Mouse (Mus musculus) stomach, embryonic 14.5 days (tissue): ENCODE measurements around the gene Ryr3. TPM values are rescaled to one million over a fixed set of nuclear protein-coding genes. Genes with fewer than 3 reads are reported as not detected.

Source experiments
- ATAC-seq: fragments of 200-750 bp; cut with Nextera tagmentation; 2 replicates; pipeline ENCODE4 v1.8.0; 2017; ENCODE audit warnings: low read depth, moderate TSS enrichment; ENCODE audit not compliant: insufficient number of reproducible peaks, insufficient read depth, low FRiP score
- H3K27ac ChIP-seq: fragments of 300-500 bp; sonication (generic); 2 replicates; pipeline ENCODE4 v1.5.1; 2014; ENCODE audit warnings: mild to moderate bottlenecking, low read length, moderate library complexity, mixed read lengths
- H3K27me3 ChIP-seq: fragments of 300-500 bp; sonication (generic); 2 replicates; pipeline ENCODE4 v1.6.1; 2014; ENCODE audit warnings: low read length, control low read depth, mixed read lengths; ENCODE audit not compliant: control insufficient read depth, insufficient read depth
- H3K36me3 ChIP-seq: fragments of 300-500 bp; sonication (generic); 2 replicates; pipeline ENCODE4 v1.6.1; 2014; ENCODE audit warnings: mild to moderate bottlenecking, control low read depth, low read length, moderate library complexity, mixed read lengths; ENCODE audit not compliant: control insufficient read depth, insufficient read depth
- H3K4me1 ChIP-seq: fragments of 300-500 bp; sonication (generic); 2 replicates; pipeline ENCODE4 v1.6.1; 2014; ENCODE audit warnings: low read length, control low read depth, mixed read lengths; ENCODE audit not compliant: control insufficient read depth, insufficient read depth
- H3K4me2 ChIP-seq: fragments of 300-500 bp; sonication (generic); replicated peaks from 2 replicates; pipeline ENCODE4 v1.6.1; 2014; ENCODE audit warnings: low read depth, low read length, control low read depth
- H3K4me3 ChIP-seq: fragments of 300-500 bp; sonication (generic); 2 replicates; pipeline ENCODE4 v1.5.1; 2014; ENCODE audit warnings: low read depth, low read length, control low read depth
- H3K9ac ChIP-seq: fragments of 300-500 bp; sonication (generic); replicated peaks from 2 replicates; pipeline ENCODE4 v1.6.1; 2014; ENCODE audit warnings: low read depth, mild to moderate bottlenecking, control low read depth, low read length, moderate library complexity, mixed read lengths
- H3K9me3 ChIP-seq: fragments of 300-500 bp; sonication (generic); 2 replicates; pipeline ENCODE4 v1.6.1; 2016; ENCODE audit warnings: low read depth, low read length, control low read depth; ENCODE audit not compliant: control insufficient read depth
- WGBS: fragments of 180-500 bp; shearing (Covaris S2); extraction: QIAGEN DNeasy Blood & Tissue Kit; methylation state at CpG from one replicate; pipeline ENCODE4 v1.1.7; 2014; 5-methylcytosine and 5-hydroxymethylcytosine counted together
- microRNA-seq: library from miRNA; unstranded; fragments of <30 nt; microRNA quantifications from one replicate; pipeline ENCODE4, GENCODE M21; 2016
- polyA plus RNA-seq: library from polyadenylated mRNA; unstranded; fragments of >200 nt; fragmentation: Nextera tagmentation; extraction: Ambion mirVana; gene quantifications from 2 replicates; pipeline ENCODE4 v1.2.1, GENCODE M21; 2014

Ryr3 gene
- polyA plus RNA-seq, 1 experiment from 2014 or later = 10.8 TPM

DNA sequence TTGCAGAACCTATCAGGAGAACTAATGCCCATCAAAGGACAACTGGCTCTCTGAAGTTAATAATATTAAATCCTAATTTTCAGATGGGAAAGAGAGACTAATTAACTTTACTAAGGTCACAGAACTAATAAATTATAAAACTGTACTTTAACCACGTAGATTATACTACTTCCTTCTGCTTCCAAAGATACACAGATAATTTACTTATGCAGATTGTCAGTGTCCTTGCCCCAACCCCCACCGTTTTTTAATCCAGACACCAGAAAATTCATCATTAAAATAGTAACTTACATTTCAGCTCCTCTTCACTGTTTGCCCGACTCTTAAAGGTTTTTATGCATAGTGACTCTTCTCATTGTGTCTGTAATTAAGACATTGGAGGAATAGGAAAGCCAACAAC is 621.1 kb downstream of the Ryr3 start:
- Histone ChIP-seq H3K4me3 (no peak overlapping the region), H3K9me3 (no peaks in the 10 kb centered on the region), H3K27me3 (no peaks in the 10 kb centered on the region), H3K36me3 (no peaks in the 10 kb centered on the region), H3K9ac (no peak overlapping the region), H3K4me2 (no peak overlapping the region), H3K4me1 (no peaks in the 10 kb centered on the region), H3K27ac (no peak overlapping the region)
- no peak for ATAC-seq
- 75% methylated on average over 3 of the region's 3 CpGs for WGBS

DNA sequence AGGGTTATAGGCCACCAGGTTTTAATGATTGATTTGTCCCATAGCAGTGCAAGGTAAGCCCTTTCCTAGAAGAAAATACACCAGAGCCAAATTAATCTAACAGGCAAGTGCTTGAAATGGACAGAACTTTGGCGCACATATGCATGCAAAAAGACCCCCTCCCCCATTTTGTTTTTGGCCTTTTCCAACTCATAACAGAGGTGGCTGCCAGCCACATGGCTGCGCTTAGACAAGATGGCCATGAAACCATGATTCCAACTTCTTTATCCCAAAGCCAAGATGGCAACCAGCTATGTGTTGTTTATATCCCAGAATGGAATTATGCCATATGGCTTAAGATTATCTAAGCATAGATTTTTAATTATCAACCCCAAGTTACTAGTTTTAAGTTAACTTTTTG is 623.1 kb downstream of the Ryr3 start:
- Histone ChIP-seq H3K27me3 (no peaks in the 10 kb centered on the region), H3K4me1 (no peaks in the 10 kb centered on the region), H3K9me3 (no peaks in the 10 kb centered on the region), H3K36me3 (no peaks in the 10 kb centered on the region), H3K4me2 (no peak overlapping the region), H3K9ac (no peak overlapping the region), H3K27ac (no peak overlapping the region), H3K4me3 (no peak overlapping the region)
- no peak for ATAC-seq
- WGBS = 81% methylated on average over 2 of the region's 2 CpGs

DNA sequence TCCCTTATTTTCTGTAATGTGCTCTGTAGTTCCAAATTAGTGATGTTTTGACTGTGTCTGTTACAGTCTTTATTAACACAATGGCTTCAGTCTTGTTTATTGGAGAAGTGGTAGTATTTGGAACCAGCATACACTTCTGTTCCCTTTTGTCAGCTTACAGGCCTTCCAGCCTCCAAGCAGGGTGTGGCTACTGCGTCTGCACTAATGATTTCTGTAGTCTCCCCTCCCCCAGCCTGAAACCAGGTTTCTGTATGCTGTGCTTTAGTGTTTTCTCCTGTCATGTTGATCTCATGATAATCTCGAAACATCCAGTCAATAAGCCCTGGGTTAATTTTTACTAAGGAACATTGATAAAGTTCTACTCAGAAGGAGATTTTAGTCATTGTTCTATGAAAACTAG is 623.6 kb downstream of the Ryr3 start:
- no peak overlapping the region for H3K27ac ChIP-seq
- 50% methylated on average over 2 of the region's 2 CpGs for whole genome bisulfite sequencing
- H3K9ac ChIP-seq = no peak overlapping the region
- H3K4me1 ChIP-seq = no peaks in the 10 kb centered on the region
- H3K4me3 ChIP-seq = no peak overlapping the region
- ATAC-seq = 0 out of 2 replicates have a peak, but pooled peaks have one; percentile 77
- H3K36me3 ChIP-seq = no peaks in the 10 kb centered on the region
- H3K27me3 ChIP-seq = no peaks in the 10 kb centered on the region
- H3K9me3 ChIP-seq = no peaks in the 10 kb centered on the region
- no peak overlapping the region for H3K4me2 ChIP-seq

DNA sequence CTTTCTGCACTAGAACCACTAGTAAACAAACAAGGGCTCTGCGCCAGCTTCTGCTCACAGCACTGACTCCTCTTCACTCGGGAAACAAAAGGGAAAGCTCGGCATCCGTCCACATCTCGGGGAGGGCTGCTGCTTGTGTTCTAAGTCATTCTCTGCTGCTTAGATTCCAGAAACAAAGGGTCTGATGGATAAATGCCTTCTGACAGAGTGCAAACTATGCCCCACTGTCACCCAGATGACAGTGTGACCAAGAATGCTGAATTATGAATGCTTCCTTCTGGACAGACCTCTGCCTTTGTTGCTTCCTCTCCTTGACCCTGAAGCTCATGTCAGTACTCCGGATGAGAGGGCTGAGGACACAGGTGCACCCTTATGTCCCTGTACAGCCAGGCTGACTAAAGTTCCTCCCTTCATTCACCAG is 625.4 kb downstream of the Ryr3 start:
- Histone ChIP-seq H3K4me3 (no peak overlapping the region), H3K4me1 (no peaks in the 10 kb centered on the region), H3K27me3 (no peaks in the 10 kb centered on the region), H3K9me3 (no peaks in the 10 kb centered on the region), H3K27ac (no peak overlapping the region), H3K9ac (no peak overlapping the region), H3K4me2 (no peak overlapping the region), H3K36me3 (no peaks in the 10 kb centered on the region)
- 63% methylated on average over 6 of the region's 6 CpGs for WGBS
- ATAC-seq = no peak

DNA sequence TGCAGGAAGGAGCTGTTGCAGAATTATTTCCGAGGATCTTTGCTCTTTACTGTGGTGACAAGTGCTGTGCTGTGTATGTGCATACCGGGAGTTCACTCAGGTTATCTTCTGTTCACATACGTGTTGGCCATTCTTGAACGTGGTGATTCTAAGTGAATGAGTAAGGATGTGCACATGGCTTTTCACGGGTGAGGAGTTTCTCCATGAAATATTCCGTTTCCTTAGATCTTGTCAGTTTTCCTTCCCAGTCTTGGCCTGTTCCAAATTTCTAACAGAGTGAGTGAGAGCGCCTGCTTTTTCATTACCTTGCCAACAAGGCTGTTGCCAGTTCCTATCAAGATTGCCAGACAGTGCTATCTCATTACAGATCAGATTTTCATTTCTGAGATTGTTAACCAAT is 625.9 kb downstream of the Ryr3 start:
- Histone ChIP-seq H3K9me3 (no peaks in the 10 kb centered on the region), H3K27ac (no peak overlapping the region), H3K4me2 (no peak overlapping the region), H3K4me3 (no peak overlapping the region), H3K9ac (no peak overlapping the region), H3K4me1 (no peaks in the 10 kb centered on the region), H3K36me3 (no peaks in the 10 kb centered on the region), H3K27me3 (no peaks in the 10 kb centered on the region)
- 80% methylated on average over 7 of the region's 7 CpGs for WGBS
- no peak for ATAC-seq

Small RNAs within 50 kb of the gene (microRNA-seq; reads per million reads assigned to microRNA genes)
- not detected for gene Gm44374

Other genes starting within 250 kb of the Ryr3 start
- 0.20 TPM in 1 of 2 replicates, not detected in the other for gene Tmco5b, start 68.6 kb upstream of the Ryr3 start, polyA plus RNA-seq
- gene Fmn1, start 110.6 kb upstream of the Ryr3 start, polyA plus RNA-seq = 6.0 and 7.8 TPM in 2 replicates